8 mouse cellular contexts compared by ENCODE assay signal in genomic region chr2:127559070-127559966, GRCm38 (mm10). TPM values are rescaled to one million over a fixed set of nuclear protein-coding genes. Genes with fewer than 3 reads are reported as not detected.
DNase-seq lines count a peak whose midpoint lies in the region; ATAC-seq and TF ChIP-seq lines count a peak whose summit lies in the region.

No protein-coding gene starts in this region.

- TF ChIP-seq CTCF in layer of hippocampus, adult 2 months (conservative IDR thresholded peaks at IDR 0.05) = peak; percentile 95
- TF ChIP-seq CTCF in lung, adult 2 months (IDR thresholded peaks at IDR 0.05; ENCODE audit: insufficient read depth, low read length) = peak; percentile 84; the same call in 1 of the 2 replicates
- TF ChIP-seq CTCF in olfactory bulb, adult 2 months (IDR thresholded peaks at IDR 0.05; ENCODE audit: insufficient read depth, low read depth, low read length) = peak; percentile 66
- peak; percentile 82; the same call in 1 of the 2 replicates for TF ChIP-seq CTCF in thymus, adult 2 months (IDR thresholded peaks at IDR 0.05; ENCODE audit: borderline replicate concordance, control insufficient read depth, extremely low read depth, insufficient read depth, low read length, poor library complexity)

- H3K9ac ChIP-seq in forebrain, embryonic 15.5 days (replicated peaks) = peak overlapping the region; percentile 33

- WGBS in forebrain, embryonic 15.5 days = 8% methylated on average over 18 of the region's 18 CpGs
- WGBS in lung, adult 2 months = 11% methylated on average over 18 of the region's 18 CpGs
- 4% methylated on average over 18 of the region's 18 CpGs for WGBS in olfactory bulb, adult 2 months
- 14% methylated on average over 18 of the region's 18 CpGs for WGBS in thymus, adult 2 months

- no peaks in the 10 kb centered on the region for H3K9me3 ChIP-seq in forebrain, embryonic 15.5 days

- H3K4me2 ChIP-seq in forebrain, embryonic 15.5 days (replicated peaks) = peak overlapping the region; percentile 46

- intact Hi-C loops in heart, postnatal 25 days (cut with DNase I) = loop anchor here (1.0 to 5.0 kb wide), 2 partner anchors 52 to 197 kb away; partner anchors contain the start of gene Adra2b

- H3K4me3 ChIP-seq in forebrain, embryonic 15.5 days = peak overlapping the region; percentile 34
- peak overlapping the region; percentile 41 for H3K4me3 ChIP-seq in layer of hippocampus, adult 2 months
- no peak overlapping the region for H3K4me3 ChIP-seq in lung, adult 2 months (replicated peaks; ENCODE audit: extremely low read depth, low read depth, low read length)
- no peak overlapping the region for H3K4me3 ChIP-seq in olfactory bulb, adult 2 months (ENCODE audit: insufficient read depth, low read depth, low read length)
- H3K4me3 ChIP-seq in thymus, adult 2 months (ENCODE audit: control insufficient read depth, insufficient read depth, low read length) = no peak overlapping the region

- peaks cover 12% of the 10 kb centered on the region for H3K4me1 ChIP-seq in forebrain, embryonic 15.5 days
- no peaks in the 10 kb centered on the region for H3K4me1 ChIP-seq in lung, adult 2 months (ENCODE audit: control insufficient read depth, insufficient read depth, low read length)
- H3K4me1 ChIP-seq in olfactory bulb, adult 2 months (ENCODE audit: control insufficient read depth, insufficient read depth, low read length) = no peaks in the 10 kb centered on the region; the same call in 1 of the 2 replicates
- no peaks in the 10 kb centered on the region for H3K4me1 ChIP-seq in thymus, adult 2 months (replicated peaks; ENCODE audit: control insufficient read depth, insufficient read depth, low read length)

- peak; percentile 90 for ATAC-seq in cerebellum, adult (ENCODE audit: insufficient number of reproducible peaks, low FRiP score, low TSS enrichment)
- ATAC-seq in forebrain, embryonic 15.5 days (replicated peaks) = peak; percentile 100

- TF ChIP-seq POLR2A in lung, adult 2 months (IDR thresholded peaks at IDR 0.05; ENCODE audit: borderline replicate concordance, extremely low read depth, low read depth, low read length) = no peak
- no peak for TF ChIP-seq POLR2A in olfactory bulb, adult 2 months (IDR thresholded peaks at IDR 0.05; ENCODE audit: insufficient read depth, low read depth, low read length)
- TF ChIP-seq POLR2A in thymus, adult 2 months (IDR thresholded peaks at IDR 0.05; ENCODE audit: control insufficient read depth, extremely low read depth, insufficient read depth, low read length, poor library complexity) = no peak

- DNase-seq in ES-CJ7 (ENCODE audit: low read depth, low spot score) = peak; percentile 90
- DNase-seq in heart, postnatal 25 days (ENCODE audit: low spot score) = peak; percentile 38
- DNase-seq in layer of hippocampus, adult 2 months (ENCODE audit: low spot score in 2 of 2) = peak; percentile 95
- peak; percentile 61 for DNase-seq in lung, adult 2 months
- DNase-seq in thymus, adult 2 months = peak; percentile 92

- H3K36me3 ChIP-seq in forebrain, embryonic 15.5 days = no peaks in the 10 kb centered on the region
- no peaks in the 10 kb centered on the region for H3K36me3 ChIP-seq in thymus, adult 2 months (ENCODE audit: control insufficient read depth, insufficient read depth, low read length)

- peaks cover 10% of the 10 kb centered on the region; the same call in 1 of the 2 replicates for H3K27me3 ChIP-seq in forebrain, embryonic 15.5 days
- H3K27me3 ChIP-seq in thymus, adult 2 months (ENCODE audit: control insufficient read depth, insufficient read depth, low read length) = no peaks in the 10 kb centered on the region

- peak overlapping the region; percentile 54 for H3K27ac ChIP-seq in forebrain, embryonic 15.5 days (replicated peaks)
- H3K27ac ChIP-seq in layer of hippocampus, adult 2 months = peak overlapping the region; percentile 68; the same call in 1 of the 2 replicates
- no peak overlapping the region for H3K27ac ChIP-seq in olfactory bulb, adult 2 months (ENCODE audit: insufficient read depth, low read depth, low read length)
- H3K27ac ChIP-seq in thymus, adult 2 months (ENCODE audit: control insufficient read depth, insufficient read depth, low read length) = no peak overlapping the region

RNA-seq across cellular contexts. Expression of gene Prom2, which starts 18.1 kb away (rescaled TPM):
- polyA plus RNA-seq in forebrain, embryonic 15.5 days (2015; fragmentation: Nextera tagmentation; extraction: Ambion mirVana) = not detected in 2 replicates
- total RNA-seq in heart, postnatal 25 days (2021) = not detected
- under 1 TPM; 0.08 to 0.10 TPM for total RNA-seq in layer of hippocampus, adult 2 months (2021)
- polyA plus RNA-seq in lung, adult 2 months (2012; rRNA removed) = 1.0 and 9.6 TPM in 2 replicates
- polyA plus RNA-seq in olfactory bulb, adult 2 months (2012; ENCODE audit: insufficient read depth, insufficient read length, low replicate concordance, missing spikeins) = not detected in 2 replicates
- polyA plus RNA-seq in thymus, adult 2 months (2012; rRNA removed) = 4.8 and 5.5 TPM in 2 replicates

RNA-seq across cellular contexts. Expression of gene Zfp661, which starts 27.6 kb away (rescaled TPM):
- 10.3 and 11.0 TPM in 2 replicates for polyA plus RNA-seq in forebrain, embryonic 15.5 days (2015; fragmentation: Nextera tagmentation; extraction: Ambion mirVana)
- total RNA-seq in heart, postnatal 25 days (2021) = 1 to 10 TPM; 1.4 to 1.5 TPM
- 1 to 10 TPM; 7.8 to 8.6 TPM for total RNA-seq in layer of hippocampus, adult 2 months (2021)
- 1.7 and 2.9 TPM in 2 replicates for polyA plus RNA-seq in lung, adult 2 months (2012; rRNA removed)
- polyA plus RNA-seq in olfactory bulb, adult 2 months (2012; ENCODE audit: insufficient read depth, insufficient read length, low replicate concordance, missing spikeins) = not detected in 2 replicates
- polyA plus RNA-seq in thymus, adult 2 months (2012; rRNA removed) = 2.3 and 3.2 TPM in 2 replicates

RNA-seq across cellular contexts. Expression of gene Mrps5, which starts 27.7 kb away (rescaled TPM):
- polyA plus RNA-seq in forebrain, embryonic 15.5 days (2015; fragmentation: Nextera tagmentation; extraction: Ambion mirVana) = 181 and 189 TPM in 2 replicates
- 100 to 1,000 TPM in 1 of 2 experiments, 10 to 100 TPM in 1; 96.9 to 101 TPM for total RNA-seq in heart, postnatal 25 days (2021)
- 10 to 100 TPM; 91.9 TPM for total RNA-seq in layer of hippocampus, adult 2 months (2021)
- 32.0 and 37.8 TPM in 2 replicates for polyA plus RNA-seq in lung, adult 2 months (2012; rRNA removed)
- polyA plus RNA-seq in olfactory bulb, adult 2 months (2012; ENCODE audit: insufficient read depth, insufficient read length, low replicate concordance, missing spikeins) = not detected in 2 replicates
- polyA plus RNA-seq in thymus, adult 2 months (2012; rRNA removed) = 84.0 and 91.9 TPM in 2 replicates

RNA-seq across cellular contexts. Expression of gene Kcnip3, which starts 37.4 kb away (rescaled TPM):
- polyA plus RNA-seq in forebrain, embryonic 15.5 days (2015; fragmentation: Nextera tagmentation; extraction: Ambion mirVana) = 8.3 and 8.6 TPM in 2 replicates
- 1 to 10 TPM; 1.1 to 1.7 TPM for total RNA-seq in heart, postnatal 25 days (2021)
- total RNA-seq in layer of hippocampus, adult 2 months (2021) = 10 to 100 TPM; 63.6 to 66.4 TPM
- polyA plus RNA-seq in lung, adult 2 months (2012; rRNA removed) = 1.5 and 3.1 TPM in 2 replicates
- polyA plus RNA-seq in olfactory bulb, adult 2 months (2012; ENCODE audit: insufficient read depth, insufficient read length, low replicate concordance, missing spikeins) = not detected in 2 replicates
- 4.4 and 4.7 TPM in 2 replicates for polyA plus RNA-seq in thymus, adult 2 months (2012; rRNA removed)

Comparison
In these comparisons a context has a peak if more than half of its experiments do, and no peak if none do; other contexts are left out.
1. DNase-seq: peak in every context shown above with its lines; median percentile 95 in layer of hippocampus, adult 2 months; 92 in thymus, adult 2 months; 90 in ES-CJ7; 61 in lung, adult 2 months; 38 in heart, postnatal 25 days.
2. H3K27ac ChIP-seq: peak in forebrain, embryonic 15.5 days (single experiment) and layer of hippocampus, adult 2 months (single experiment); none in olfactory bulb, adult 2 months (single experiment) and thymus, adult 2 months (single experiment).
3. H3K4me3 ChIP-seq: peak in forebrain, embryonic 15.5 days (single experiment) and layer of hippocampus, adult 2 months (single experiment); none in lung, adult 2 months (single experiment), olfactory bulb, adult 2 months (single experiment) and thymus, adult 2 months (single experiment).
4. Peak in every context shown above with its lines, with median percentiles within 50 percentile points of each other: CTCF ChIP-seq.